Mouse (Mus musculus) lung, adult 2 months (tissue): ENCODE measurements around the gene Fam136a.

ENCODE experiments used
- CTCF ChIP-seq: fragments of 200-500 bp; IDR thresholded peaks from 2 replicates; pipeline ENCODE4 v1.5.1; 2011; ENCODE audit warnings: mild to moderate bottlenecking, low read length, control low read depth; ENCODE audit not compliant: insufficient read depth
- POLR2A ChIP-seq: fragments of 200-500 bp; IDR thresholded peaks from 2 replicates; pipeline ENCODE4 v1.6.1; 2011; ENCODE audit warnings: low read depth, mild to moderate bottlenecking, control low read depth, low read length, borderline replicate concordance; ENCODE audit errors: extremely low read depth

- TF ChIP-seq CTCF (peak; percentile 66), POLR2A (no peak)
Measured at GRCm38 (mm10) chr6:86400972-86401371, 35.5 kb downstream of the Fam136a start.
